Mouse (Mus musculus) G1E (cell line): Measurements from ENCODE around the gene Sirt3.

Experiments
- CTCF ChIP-seq: IDR thresholded peaks from 2 replicates; pipeline ENCODE4 v1.5.1; 2012; ENCODE audit warnings: low read depth, low read length, inconsistent platforms, mixed read lengths
- GATA1 ChIP-seq: IDR thresholded peaks from 2 replicates; pipeline ENCODE4 v1.6.1; 2012; ENCODE audit warnings: borderline replicate concordance, low read length, inconsistent platforms, mixed read lengths

GRCm38 (mm10) chr7:140820173-140820572 is 61.9 kb downstream of the Sirt3 start:
- TF ChIP-seq CTCF (no peak), GATA1 (no peak)
